Mouse (Mus musculus): ENCODE measurements at regions not wholly inside any gene's neighbourhood (a gene's known extent, or its start where the extent isn't known, plus 50 kb on each side); places are given as distances from the start of the nearest gene placed in this dataset.
"Not testable (repeated sequence)": the region's sequence is repeated elsewhere in the genome, so short reads cannot be mapped to it uniquely, and the experiment has no call there.

DNA sequence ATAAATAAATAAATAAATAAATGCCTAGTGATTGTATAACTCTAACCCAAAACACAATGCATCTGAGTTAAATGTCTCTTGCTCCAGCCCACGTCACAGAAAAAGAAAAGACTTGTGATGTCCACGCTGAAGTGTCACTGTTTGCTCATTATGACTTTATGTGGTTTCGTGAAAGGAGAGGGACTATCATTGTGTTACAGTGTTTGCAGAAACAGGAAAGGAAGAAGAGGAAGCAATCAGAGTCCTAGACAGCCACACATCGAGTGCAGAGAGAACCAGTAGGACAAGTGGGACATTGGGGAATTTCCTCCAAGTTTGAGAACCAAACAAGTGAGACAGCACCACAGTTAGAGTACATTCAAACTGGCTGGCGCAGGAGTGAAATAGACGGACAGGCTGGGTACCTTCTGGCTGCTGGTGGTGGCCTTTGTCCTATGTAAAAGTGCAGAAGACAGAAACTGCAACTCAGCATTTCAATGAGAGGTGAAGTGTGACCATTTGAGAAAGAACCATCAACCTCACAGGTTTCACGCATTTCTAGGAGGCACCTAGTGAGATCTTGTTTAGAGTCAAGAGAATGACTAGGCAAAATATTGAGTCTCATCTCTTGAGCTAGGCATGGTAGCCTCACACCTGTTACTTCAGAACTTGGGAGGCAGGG, 59.6 kb downstream of the Fasl start:
- no peak for DNase-seq (ENCODE audit: low spot score)

GRCm38 (mm10) chr1:161727357-161727756, 60.9 kb downstream of the Fasl start:
- DNase-seq (ENCODE audit: low spot score), result not testable (repeated sequence)

DNA sequence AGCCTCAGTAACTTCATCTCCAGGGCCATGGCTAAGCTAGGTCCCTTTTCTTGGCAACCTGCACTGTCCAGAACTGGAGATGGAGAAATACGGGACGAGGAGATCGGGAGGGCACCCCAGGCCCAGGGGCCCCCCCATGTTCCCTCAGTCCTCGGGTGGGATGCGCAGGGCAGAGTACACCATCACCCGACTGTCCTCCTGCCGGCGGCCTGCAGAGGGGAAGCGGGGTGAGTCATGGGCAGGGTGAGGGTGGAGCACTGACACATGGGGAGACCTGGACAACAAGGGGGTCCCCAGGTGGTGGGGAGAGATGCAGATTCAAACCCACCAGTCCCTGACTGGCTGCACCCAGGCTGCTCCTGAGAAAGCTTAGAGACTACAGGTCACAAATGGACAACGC, 62.2 kb downstream of the Fasl start:
- DNase-seq (ENCODE audit: low spot score), result not testable (repeated sequence)

- no peak for DNase-seq (ENCODE audit: low spot score)
Observed at GRCm38 (mm10) chr1:161719876-161720275, 68.4 kb downstream of the Fasl start.

GRCm38 (mm10) chr1:161718254-161718653, 70.0 kb downstream of the Fasl start:
- no peak for DNase-seq (ENCODE audit: low spot score)

GRCm38 (mm10) chr1:161712918-161713317, 75.4 kb downstream of the Fasl start:
- peak; percentile 92 for DNase-seq (ENCODE audit: low spot score)

GRCm38 (mm10) chr1:161712283-161712682, 76.0 kb downstream of the Fasl start:
- DNase-seq (ENCODE audit: low spot score), result no peak

DNA sequence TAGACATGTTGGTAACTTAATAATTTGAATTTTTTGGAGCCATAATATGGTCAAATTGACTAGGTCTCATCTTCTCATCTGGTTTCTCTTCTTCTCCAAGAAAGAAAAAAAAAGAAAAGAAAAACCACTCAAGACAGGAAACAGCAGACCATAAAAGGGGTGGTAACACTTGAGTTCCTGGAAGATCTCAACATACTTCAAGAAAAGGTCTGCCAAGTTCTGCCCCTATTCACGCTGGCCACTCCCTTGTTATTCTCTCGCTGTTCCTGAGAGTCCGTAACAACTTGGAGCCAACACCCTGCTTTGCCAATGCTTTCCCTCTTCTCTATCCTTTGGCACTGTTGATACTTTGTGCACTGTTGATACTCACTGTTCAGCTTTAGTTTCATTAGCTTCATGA, 81.2 kb downstream of the Fasl start:
- peak; percentile 51 for DNase-seq (ENCODE audit: low spot score)

DNA sequence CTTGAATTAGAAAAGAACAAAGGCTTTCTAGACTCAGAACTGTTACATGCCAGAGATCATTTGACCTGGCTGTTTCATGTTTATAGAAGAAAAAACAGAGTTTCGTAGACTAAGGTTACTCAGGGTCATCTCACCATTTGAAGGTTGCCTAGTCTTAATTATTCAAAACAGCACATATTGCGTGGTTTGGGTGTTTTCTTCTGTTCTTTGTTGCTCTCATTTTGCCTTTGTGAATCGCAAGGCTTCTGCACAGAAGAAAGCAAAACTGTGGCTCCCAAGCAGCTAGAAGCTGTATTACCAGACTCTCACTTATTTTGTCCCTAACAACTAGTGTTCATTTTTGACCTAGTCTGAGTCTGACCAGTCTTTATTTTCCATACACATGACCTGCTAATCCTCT, 83.3 kb downstream of the Fasl start:
- peak; percentile 66 for DNase-seq (ENCODE audit: low spot score)

- peak; percentile 70 for DNase-seq (ENCODE audit: low spot score)
Observed at GRCm38 (mm10) chr1:161704527-161704926, 83.8 kb downstream of the Fasl start.

GRCm38 (mm10) chr1:161695886-161696285, 92.4 kb downstream of the Fasl start:
- no peak for DNase-seq (ENCODE audit: low spot score)

GRCm38 (mm10) chr1:161693768-161694160, 94.5 kb downstream of the Fasl start:
- no peak for DNase-seq (ENCODE audit: low spot score)

GRCm38 (mm10) chr1:161692836-161693767, 95.2 kb downstream of the Fasl start:
- no peak for DNase-seq (ENCODE audit: low spot score)

DNA sequence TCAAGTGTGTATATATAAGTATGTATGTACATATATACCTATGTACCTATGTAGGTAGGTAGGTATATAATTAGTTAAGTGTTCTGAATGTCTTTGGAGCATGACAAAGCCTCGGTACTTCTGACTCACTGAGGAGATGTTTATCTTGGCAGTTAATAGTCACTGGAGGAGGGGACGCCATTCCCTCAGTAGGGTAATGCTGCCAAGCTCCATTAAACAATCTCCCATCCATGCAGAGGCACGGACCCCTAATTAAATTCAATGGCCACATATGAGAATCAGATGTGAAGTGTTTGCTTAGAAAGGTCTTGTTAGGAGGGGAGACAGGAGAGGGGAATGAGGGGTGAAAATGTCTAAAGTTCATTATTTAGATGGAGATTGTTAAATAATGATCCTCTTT, 99.3 kb downstream of the Fasl start:
- no peak for DNase-seq (ENCODE audit: low spot score)

GRCm38 (mm10) chr1:161687548-161687947, 100.7 kb downstream of the Fasl start:
- peak; percentile 56 for DNase-seq (ENCODE audit: low spot score)

DNA sequence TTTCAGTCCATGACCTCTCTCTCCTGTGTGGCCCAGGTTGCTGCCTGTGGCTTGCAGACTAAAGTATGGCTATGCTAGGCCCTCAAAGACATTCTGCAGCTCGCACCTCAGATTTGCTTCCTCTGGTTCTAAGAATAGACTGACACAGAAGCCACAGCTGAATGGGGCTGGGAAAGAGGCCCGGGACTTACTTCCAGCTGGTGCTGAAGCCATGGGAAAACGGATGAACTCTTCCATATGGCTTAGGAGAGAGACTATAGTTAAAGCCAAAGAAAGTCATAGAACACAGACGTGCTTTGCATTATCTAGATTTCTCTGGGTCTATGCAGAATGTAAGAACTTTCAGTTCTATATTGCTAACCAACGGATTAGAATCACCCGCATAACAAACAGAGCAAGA, 107.7 kb downstream of the Fasl start:
- no peak for DNase-seq (ENCODE audit: low spot score)

- DNase-seq (ENCODE audit: low spot score), result peak; percentile 90
Observed at GRCm38 (mm10) chr1:161670937-161671336, 117.4 kb downstream of the Fasl start.

DNA sequence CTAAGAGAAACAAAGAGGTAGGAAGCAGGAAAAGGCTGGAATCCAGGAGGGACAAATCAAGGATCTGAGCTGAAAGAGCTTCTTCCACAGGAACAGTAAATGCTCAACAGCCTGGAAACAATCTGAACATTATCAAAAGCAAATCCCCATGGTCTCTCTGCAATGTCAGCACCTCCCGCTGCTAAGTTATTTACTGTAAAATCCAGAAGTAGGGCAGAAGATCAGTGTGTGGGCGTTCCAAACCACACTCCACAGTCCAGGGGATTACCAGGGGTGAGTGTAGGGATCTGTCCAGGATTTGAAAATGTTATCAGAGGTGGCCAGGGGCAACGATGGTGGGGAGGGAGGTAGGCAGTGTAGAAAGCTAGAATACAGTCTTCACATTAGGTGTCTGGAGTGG, 124.0 kb downstream of the Fasl start:
- DNase-seq (ENCODE audit: low spot score), result no peak

DNA sequence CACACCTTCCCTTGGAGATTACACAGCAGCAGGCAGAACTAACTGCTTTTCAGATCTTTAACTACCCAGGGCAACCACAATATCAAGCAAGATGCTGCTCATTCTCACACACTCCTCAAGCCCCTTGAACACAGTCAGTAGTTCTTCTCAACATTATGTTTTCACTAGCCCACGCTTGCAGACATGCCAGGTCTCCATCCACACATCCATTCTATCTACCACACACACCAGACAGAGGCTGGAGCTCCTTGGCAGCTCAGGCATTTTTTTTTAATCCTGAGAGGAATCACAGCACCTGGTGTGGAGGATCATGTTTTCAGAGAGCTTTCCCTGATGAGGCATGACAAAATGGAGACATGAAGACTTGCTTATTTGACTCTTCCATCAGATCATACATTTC, 124.9 kb downstream of the Fasl start:
- no peak for DNase-seq (ENCODE audit: low spot score)

DNA sequence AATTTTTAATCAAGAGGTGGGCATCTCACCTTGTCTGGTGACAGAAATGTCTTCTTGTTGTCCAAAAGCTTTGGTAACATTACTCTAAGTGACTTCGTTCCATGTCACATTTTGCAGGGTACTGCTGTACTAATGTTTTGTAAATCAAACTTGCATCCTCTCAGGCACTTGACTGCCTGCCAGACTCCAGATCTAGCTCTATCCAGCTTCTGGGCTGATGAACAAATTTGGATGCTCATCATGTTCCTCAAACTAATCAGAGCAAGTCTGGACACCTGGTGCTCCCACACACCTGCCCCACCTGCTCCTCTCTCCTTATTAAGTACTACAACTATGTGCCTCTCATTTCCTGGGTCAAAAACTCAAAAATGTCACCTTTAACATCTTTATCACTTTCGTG, 126.1 kb downstream of the Fasl start:
- DNase-seq (ENCODE audit: low spot score), result no peak

DNA sequence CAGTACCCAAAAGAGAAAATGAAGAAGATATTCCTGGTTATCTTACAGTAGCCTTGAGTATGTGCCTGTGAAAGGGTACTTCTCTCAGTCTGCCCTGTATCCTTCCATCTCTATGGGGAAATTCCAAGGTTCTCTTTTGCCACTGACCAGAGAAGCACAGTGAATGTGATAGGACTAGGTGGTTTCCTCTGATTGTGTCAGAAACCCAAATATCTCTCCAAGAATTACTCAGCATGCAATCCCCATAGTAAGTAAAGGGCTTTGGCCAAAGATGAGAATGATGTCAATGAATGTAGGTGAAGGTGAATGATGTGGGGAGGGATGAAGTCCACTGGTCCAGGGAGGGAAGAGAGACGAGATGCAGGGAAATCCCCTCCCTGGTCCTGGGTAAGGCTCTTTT, 130.8 kb downstream of the Fasl start:
- no peak for DNase-seq (ENCODE audit: low spot score)

DNA sequence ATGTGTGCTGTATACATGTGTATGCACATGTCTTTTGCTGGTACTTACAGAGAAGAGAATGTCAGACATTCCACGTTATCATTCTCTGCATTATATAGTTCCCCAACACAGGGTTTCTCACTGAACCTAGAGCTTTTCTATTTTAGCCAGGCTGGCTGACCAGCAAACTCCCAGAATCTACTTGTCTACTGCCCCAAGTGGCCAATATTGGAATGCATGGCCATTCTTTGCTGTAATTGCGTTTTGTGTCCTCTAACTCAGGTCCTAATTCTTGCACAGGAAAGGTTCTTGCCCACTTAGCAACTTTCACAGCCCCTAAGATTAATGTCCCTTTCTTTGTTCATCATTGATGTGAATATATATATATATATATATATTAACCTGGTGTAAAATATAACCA, 138.9 kb downstream of the Fasl start:
- DNase-seq (ENCODE audit: low spot score), result no peak

- DNase-seq (ENCODE audit: low spot score), result no peak
Observed at GRCm38 (mm10) chr1:161632098-161632497, 137.6 kb downstream of the Tnfsf18 start.

All from T-cell, adult 2 months (primary cell).